ENCODE assay signal across 8 mouse cellular contexts in the genomic region with DNA sequence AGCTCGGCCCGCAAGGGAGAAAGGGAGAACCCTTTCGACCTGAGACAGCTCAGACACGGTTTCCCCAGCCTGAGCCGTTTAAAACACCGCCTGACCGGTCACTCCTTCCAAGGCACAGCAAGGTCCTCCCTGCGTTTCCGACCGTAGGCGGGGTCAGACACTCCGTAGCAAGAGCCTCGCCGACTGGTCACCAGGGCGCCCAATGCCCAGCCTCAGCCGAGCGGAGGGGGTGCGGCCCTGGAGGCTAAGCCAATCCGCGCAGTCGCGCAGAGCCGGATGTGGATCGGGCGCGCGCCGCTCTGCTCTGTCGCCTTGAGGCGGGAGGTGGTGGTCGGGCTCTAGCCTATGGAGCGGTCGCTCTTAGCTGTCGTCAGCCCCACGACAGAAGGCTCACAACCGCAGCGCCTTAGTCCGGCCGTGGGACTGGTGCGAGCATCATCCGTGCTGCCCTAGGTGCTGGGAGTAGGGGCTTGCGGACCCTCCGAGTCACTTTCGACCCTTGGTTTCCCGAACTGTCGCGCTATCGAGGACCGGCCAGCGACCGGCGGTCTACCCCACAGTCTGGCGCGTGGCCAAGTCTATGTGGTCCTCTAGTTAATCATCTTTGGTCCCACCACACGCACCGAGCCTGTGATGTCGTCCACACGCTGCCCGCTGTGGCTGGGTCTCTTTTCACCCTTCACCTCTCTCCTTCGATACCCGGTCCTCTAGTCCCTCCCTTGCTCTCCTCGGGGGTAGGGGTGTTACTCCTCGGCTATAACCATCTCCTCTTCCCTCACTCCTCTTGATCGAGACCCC. TPM values are rescaled to one million over a fixed set of nuclear protein-coding genes. Genes with fewer than 3 reads are reported as not detected.
A peak's percentile ranks its signal among the peaks of the same experiment; 100 is the strongest.
DNase-seq lines count a peak whose midpoint lies in the region; ATAC-seq and TF ChIP-seq lines count a peak whose summit lies in the region.

A gene (minus strand): TSS at position 193 of the 798 bp plus-strand sequence.

- no peaks in the 10 kb centered on the region for H3K9me3 ChIP-seq in hindbrain, embryonic 10.5 days
- H3K9me3 ChIP-seq in lung, postnatal 0 days (ENCODE audit: low read length) = no peaks in the 10 kb centered on the region

- ATAC-seq in frontal cortex, adult (ENCODE audit: low TSS enrichment) = peak; percentile 93
- peak; percentile 98 for ATAC-seq in lung, postnatal 0 days

- DNase-seq in MN1 (ENCODE audit: low spot score) = peak; percentile 97
- peak; percentile 95 for DNase-seq in cerebellum, adult 9-10 months
- DNase-seq in hindbrain, embryonic 10.5 days (ENCODE audit: low spot score) = peak; percentile 98
- peak; percentile 98 for DNase-seq in layer of hippocampus, adult 9-11 months
- DNase-seq in lung, postnatal 0 days (ENCODE audit: low spot score) = peak; percentile 99
- DNase-seq in ovary, postnatal 14 days (ENCODE audit: low spot score) = peak; percentile 87
- peak; percentile 96 for DNase-seq in thymus, postnatal 14 days

- peak within 1 kb of the TSS; percentile 83 for H3K4me3 ChIP-seq in hindbrain, embryonic 10.5 days
- peak within 1 kb of the TSS; percentile 71 for H3K4me3 ChIP-seq in lung, postnatal 0 days (ENCODE audit: low read depth, low read length)

- peak within 1 kb of the TSS; percentile 76 for H3K9ac ChIP-seq in lung, postnatal 0 days (replicated peaks; ENCODE audit: low read depth)

- no peak for TF ChIP-seq EP300 in lung, postnatal 0 days (IDR thresholded peaks at IDR 0.05)

- peak within 1 kb of the TSS; percentile 97 for H3K4me2 ChIP-seq in lung, postnatal 0 days (replicated peaks; ENCODE audit: low read depth, low read length)

- peak within 1 kb of the TSS; percentile 90 for H3K27ac ChIP-seq in hindbrain, embryonic 10.5 days
- peak within 1 kb of the TSS; percentile 91 for H3K27ac ChIP-seq in lung, postnatal 0 days (ENCODE audit: low read length)

- peaks cover 34% of the 10 kb centered on the region for H3K36me3 ChIP-seq in hindbrain, embryonic 10.5 days
- no peaks in the 10 kb centered on the region for H3K36me3 ChIP-seq in lung, postnatal 0 days (ENCODE audit: insufficient read depth, low read length)

- H3K4me1 ChIP-seq in hindbrain, embryonic 10.5 days (replicated peaks) = peaks cover 28% of the 10 kb centered on the region
- H3K4me1 ChIP-seq in lung, postnatal 0 days (ENCODE audit: insufficient read depth, low read depth, low read length) = peaks cover 9% of the 10 kb centered on the region; the same call in 1 of the 2 replicates

- under 1% methylated on average over 64 of the region's 64 CpGs for WGBS in hindbrain, embryonic 10.5 days
- 1% methylated on average over 64 of the region's 64 CpGs for WGBS in lung, postnatal 0 days

- no peaks in the 10 kb centered on the region for H3K27me3 ChIP-seq in hindbrain, embryonic 10.5 days (ENCODE audit: insufficient read depth, poor library complexity, severe bottlenecking)
- H3K27me3 ChIP-seq in lung, postnatal 0 days (replicated peaks; ENCODE audit: insufficient read depth, low read length) = no peaks in the 10 kb centered on the region

- TF ChIP-seq CTCF in lung, postnatal 0 days (IDR thresholded peaks at IDR 0.05) = no peak; the same call in 1 of the 2 replicates

RNA-seq across cellular contexts. Expression of the gene that starts here (rescaled TPM):
- polyA plus RNA-seq in hindbrain, embryonic 10.5 days (2016; fragmentation: Nextera tagmentation; extraction: Ambion mirVana) = 128 and 156 TPM in 2 replicates
- polyA plus RNA-seq in lung, postnatal 0 days (2015; fragmentation: Nextera tagmentation; extraction: Ambion mirVana) = 90.0 and 98.4 TPM in 2 replicates

Comparison
In these comparisons a context has a peak if more than half of its experiments do, and no peak if none do; other contexts are left out.
1. Peak in every context shown above with its lines: DNase-seq, ATAC-seq, H3K4me3 ChIP-seq and H3K27ac ChIP-seq.